Mouse (Mus musculus): ENCODE data around the gene Tescl.
A peak's percentile ranks its signal among the peaks of the same experiment; 100 is the strongest.

Gene Tescl

DNA sequence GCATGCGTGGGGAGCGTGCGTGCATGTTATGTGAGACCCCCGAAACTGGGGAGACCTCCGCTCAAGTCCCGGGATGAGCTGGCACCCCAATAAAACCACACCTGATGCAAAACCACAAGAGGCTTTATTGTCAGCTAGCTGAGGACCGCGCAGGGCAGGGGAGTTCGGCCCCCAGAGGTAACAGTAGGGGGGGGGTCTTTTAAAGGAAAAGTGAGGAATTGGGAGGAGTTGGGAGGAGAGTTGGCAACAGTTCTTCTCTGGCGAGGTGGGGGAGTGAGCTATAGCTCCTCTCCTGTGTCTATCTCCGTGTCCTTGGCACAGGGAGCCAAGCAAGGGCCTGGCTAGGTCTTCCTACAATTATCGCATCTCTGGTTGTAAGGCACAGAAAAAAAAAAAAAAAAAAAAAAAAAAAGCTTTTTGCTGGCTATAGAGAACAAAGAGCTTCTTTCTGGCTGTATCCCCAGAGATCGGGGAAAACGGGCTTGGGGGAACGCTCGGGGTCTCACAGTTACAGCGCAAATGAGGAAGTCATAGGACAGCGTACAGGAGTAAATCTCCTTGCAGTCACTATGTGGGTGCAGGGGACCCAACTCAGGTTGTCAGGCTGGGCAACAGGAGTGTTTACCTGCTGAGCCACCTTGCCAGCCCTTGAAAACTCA is 33.8 kb downstream of the Tescl start:
- peak; percentile 37 for DNase-seq (ENCODE audit: extremely low spot score)

DNA sequence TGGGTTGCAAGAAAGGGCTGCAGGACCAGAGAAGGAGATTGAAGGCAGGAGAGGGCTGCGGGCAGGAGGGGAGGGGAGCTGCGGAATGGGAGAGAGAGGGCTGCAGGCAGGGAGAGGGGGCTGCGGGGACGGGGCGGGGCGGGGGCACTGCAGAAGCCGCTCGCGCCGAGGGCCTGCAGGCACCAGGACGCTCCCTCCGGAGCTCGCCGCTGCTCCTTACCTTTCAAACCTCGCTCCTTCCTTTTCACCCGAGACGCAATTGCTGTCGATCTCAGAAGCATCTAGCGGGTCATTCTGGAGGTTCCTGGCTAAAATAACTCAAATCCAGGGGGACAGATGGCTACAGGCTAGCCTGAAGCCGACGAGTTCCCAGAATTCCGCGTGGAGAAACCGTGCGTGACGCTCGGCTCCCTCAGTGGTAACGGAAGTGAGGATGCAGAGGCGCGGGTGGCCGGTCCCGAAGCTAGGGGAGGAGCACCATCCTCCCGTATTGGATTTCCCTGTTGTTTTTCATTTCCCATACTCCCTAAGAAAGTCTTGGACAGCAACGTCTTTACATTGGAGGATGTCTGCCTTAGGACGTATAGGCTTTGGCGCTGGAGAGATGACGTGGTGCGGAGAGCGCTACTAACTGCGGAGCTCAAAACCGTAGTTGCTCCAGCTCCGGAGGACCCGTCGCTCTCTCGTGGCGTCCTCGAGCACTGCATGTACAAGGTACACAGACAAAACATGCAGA is 34.6 kb downstream of the Tescl start:
- peak; percentile 81 for DNase-seq (ENCODE audit: extremely low spot score)

DNA sequence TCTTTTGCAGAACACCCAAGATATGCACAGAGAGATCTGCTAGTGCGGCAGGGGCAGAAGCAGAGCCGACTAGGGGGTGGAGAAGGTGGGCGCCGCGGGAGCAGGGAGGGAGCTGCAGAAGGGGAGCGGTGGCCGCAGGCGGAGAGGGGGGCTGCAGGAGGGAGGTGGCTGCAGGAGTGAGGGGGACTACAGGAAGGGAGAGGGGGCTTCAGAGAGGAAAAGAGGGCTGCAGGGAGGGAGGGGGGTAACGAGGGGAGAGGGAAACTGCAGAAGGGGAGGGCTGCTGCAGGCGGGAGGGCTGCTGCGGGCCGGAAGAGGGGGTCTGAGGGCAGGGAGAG is 35.1 kb downstream of the Tescl start:
- no peak for DNase-seq (ENCODE audit: extremely low spot score)

DNA sequence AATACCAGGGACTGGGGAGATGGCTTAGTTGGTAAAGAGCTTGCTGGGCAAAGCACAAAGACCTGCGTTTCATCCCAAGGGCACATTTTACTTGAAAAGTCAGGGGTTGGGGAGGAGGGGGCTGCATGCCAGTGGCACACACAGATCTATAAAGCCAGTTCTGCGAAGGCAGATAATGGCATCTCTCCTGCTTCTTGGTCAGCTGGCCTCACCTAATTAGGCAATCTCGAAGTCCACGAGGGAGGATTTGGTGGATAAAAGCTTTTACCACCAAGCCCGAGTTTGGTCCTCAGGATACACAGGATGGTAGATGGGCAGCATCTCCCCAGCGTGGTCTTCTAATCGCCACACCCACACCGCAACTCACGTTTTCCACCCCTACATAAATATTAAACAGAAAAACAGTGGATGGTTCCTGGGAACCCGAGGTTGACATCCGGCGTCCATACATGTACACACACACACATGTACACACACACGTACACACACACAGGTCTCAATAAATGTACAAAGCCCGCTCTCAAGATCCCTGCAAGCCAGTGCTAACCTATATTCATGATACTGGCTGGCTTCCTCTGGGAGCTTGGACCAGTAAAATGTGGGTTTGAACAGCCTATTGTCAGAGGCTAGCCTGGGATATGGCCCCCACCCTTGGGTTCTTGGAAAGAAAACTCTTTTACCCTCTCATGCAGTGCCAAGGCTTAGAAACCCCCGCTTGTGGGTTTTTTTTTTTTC is 36.2 kb downstream of the Tescl start:
- DNase-seq (ENCODE audit: extremely low spot score) = no peak

DNA sequence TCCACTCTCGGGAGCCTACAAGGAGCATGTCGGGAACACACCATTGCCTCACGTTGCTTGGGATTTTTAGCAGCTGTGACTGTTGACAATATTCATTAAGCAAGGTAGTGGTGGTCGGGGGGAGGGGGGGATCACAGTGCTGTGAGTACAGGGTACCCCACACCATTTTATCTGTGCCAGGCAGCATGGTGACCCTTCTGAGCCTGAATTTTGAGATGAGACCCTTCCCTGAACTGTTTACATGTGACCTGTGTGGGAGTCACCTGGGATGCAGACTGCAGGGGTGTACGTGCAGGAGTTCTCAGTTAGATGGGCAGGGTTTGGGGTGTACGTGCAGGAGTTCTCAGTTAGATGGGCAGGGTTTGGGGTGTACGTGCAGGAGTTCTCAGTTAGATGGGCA is 37.4 kb downstream of the Tescl start:
- DNase-seq (ENCODE audit: extremely low spot score) = no peak

DNA sequence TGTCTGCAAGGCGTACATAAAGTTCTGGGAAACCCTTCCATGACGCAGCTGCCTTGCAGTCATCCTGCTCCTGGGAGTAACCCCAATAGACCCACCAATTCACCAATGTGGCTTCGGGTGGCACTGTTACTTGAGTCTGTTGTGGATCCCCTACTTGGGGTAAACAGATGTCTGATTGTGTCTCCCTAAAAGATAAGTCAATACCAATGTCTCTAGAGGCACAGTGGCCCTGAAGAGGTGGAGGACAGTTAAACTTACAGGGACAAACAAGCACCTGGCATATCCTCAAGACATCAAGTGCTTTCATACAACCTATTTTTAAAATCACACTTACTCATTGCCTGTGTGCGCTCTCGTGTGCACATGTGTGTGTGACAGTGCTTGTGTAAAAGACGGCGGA is 38.4 kb downstream of the Tescl start:
- DNase-seq (ENCODE audit: extremely low spot score) = no peak

DNA sequence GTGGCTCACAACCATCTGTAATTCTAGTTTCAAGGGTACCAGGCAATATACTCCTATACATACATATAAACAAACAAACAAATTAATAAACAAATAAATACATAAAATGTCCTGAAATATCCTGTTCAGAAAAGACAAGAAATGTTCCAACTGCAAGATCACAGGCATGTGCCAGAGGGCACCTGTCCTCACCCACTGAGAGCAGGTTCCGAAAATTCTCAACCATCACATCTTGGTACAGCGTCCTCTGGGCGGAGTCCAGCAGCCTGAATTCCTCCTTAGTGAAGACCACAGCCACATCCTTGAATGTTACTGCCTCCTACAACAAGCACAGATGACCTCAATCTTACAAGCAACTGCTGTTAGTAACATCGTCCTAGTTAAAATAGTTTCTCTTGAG is 39.0 kb downstream of the Tescl start:
- no peak for DNase-seq (ENCODE audit: extremely low spot score)

GRCm38 (mm10) chr7:24293061-24293851 is 40.5 kb downstream of the Tescl start:
- no peak for DNase-seq (ENCODE audit: extremely low spot score)

- no peak for DNase-seq (ENCODE audit: extremely low spot score)
Observed at GRCm38 (mm10) chr7:24291387-24292090, 42.2 kb downstream of the Tescl start.

DNA sequence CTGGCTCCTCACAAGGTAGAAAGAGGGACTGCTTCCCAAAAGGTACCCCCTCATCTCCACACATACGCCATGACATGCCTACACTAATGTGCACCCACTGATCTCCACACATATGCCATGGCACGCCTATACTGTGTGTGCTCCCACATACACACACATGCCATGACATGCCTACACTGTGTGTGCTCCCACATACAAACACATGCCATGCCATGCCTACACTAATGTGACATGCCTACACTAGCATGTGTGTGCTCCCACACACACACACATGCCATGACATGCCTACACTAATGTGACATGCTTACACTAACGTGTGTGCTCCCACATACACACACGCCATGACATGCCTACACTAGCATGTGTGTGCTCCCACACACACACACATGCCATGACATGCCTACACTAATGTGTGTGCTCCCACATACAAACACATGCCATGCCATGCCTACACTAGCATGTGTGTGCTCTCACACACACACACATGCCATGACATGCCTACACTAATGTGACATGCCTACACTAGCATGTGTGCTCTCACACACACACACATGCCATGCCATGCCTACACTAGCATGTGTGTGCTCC is 43.5 kb downstream of the Tescl start:
- no peak for DNase-seq (ENCODE audit: extremely low spot score)

- DNase-seq (ENCODE audit: extremely low spot score) = no peak
Observed at GRCm38 (mm10) chr7:24288512-24288911, 45.2 kb downstream of the Tescl start.

GRCm38 (mm10) chr7:24287670-24288069 is 46.1 kb downstream of the Tescl start:
- DNase-seq (ENCODE audit: extremely low spot score) = no peak

GRCm38 (mm10) chr7:24286916-24287315 is 46.8 kb downstream of the Tescl start:
- no peak for DNase-seq (ENCODE audit: extremely low spot score)

DNA sequence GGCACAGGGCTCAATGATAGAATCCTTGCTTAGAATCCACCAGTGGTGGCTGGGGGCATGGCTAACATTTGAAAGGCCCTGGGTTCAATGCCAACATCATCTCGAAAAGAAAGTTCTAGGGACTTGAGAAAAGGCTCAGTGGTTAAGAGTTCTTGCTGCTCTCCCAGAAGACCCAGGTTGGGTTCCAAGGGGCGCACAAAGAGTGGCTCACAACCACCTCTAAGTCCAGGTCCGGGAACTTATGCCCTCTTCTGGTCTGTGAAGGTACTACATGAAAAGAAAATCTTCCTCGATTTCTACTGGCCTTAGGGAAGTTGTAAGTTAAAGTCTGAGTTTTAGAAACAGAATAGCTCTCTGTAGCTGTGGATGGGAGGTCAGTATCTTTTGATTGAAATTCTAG is 47.6 kb downstream of the Tescl start:
- no peak for DNase-seq (ENCODE audit: extremely low spot score)

Data from embryo, embryonic 9.5 days (tissue).